Mouse (Mus musculus): Measurements from ENCODE around the gene Dhx30. TPM values are rescaled to one million over a fixed set of nuclear protein-coding genes. Genes with fewer than 3 reads are reported as not detected.
A peak's percentile ranks its signal among the peaks of the same experiment; 100 is the strongest.

The Dhx30 gene
- total RNA-seq, 2 experiments from 2014 or later: 71.1 to 137 TPM

DNA sequence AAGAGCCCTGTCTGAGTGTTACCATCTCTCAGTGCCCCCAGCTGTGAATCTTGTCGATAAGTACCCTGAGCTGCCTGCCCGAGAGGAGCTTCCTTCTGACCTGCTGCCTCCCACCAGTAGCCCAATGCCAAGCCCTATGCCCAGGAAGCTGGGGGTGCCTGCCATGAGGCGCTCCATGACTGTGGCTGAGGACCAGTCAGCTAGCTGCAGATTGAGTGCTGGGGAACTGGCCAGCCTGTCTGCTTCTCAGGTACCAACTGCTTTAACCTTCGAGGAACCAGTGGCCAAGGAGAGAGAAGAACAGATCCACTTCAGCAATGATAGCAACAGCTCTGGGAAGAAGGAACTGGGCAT lies 64.7 kb downstream of the Dhx30 start:
- no peak for ATAC-seq (replicated peaks; ENCODE audit: low FRiP score, low TSS enrichment, poor library complexity, severe bottlenecking)

- no peak for ATAC-seq (replicated peaks; ENCODE audit: low FRiP score, low TSS enrichment, poor library complexity, severe bottlenecking)
These were observed 65.6 kb downstream of the Dhx30 start for GRCm38 (mm10) chr9:110051869-110052661.

- no peak for ATAC-seq (replicated peaks; ENCODE audit: low FRiP score, low TSS enrichment, poor library complexity, severe bottlenecking)
These were observed 66.4 kb downstream of the Dhx30 start for GRCm38 (mm10) chr9:110051184-110051583.

- ATAC-seq (replicated peaks; ENCODE audit: low FRiP score, low TSS enrichment, poor library complexity, severe bottlenecking): no peak
These were observed 69.8 kb downstream of the Dhx30 start for GRCm38 (mm10) chr9:110047857-110048256.

- no peak for ATAC-seq (replicated peaks; ENCODE audit: low FRiP score, low TSS enrichment, poor library complexity, severe bottlenecking)
These were observed 70.4 kb downstream of the Dhx30 start for GRCm38 (mm10) chr9:110047260-110047659.

GRCm38 (mm10) chr9:110045763-110046377 lies 71.8 kb downstream of the Dhx30 start:
- no peak for ATAC-seq (replicated peaks; ENCODE audit: low FRiP score, low TSS enrichment, poor library complexity, severe bottlenecking)

DNA sequence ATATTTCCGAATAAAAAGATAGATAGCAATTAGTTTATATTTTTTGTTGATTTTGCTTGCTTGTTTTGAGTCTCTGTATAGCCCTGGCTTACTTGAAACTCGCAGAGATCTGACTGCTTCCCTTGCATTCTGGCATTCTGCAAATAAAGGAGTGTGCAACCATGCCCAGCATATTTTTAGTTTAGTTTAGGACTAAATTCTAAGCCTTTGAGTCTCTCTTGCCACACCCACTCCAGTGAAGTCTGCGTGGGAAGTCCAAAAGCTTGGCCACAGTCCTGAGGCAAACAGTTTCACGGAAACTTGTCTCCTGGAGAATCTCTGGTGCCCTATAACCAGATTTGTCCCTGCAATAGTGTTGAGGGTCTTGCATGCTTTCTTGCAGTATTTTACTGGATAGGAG lies 73.3 kb downstream of the Dhx30 start:
- no peak for ATAC-seq (replicated peaks; ENCODE audit: low FRiP score, low TSS enrichment, poor library complexity, severe bottlenecking)

- ATAC-seq (replicated peaks; ENCODE audit: low FRiP score, low TSS enrichment, poor library complexity, severe bottlenecking): no peak
These were observed 79.1 kb downstream of the Dhx30 start for GRCm38 (mm10) chr9:110038485-110038884.

GRCm38 (mm10) chr9:110037895-110038294 lies 79.7 kb downstream of the Dhx30 start:
- peak; percentile 50; the same call in 1 of the 2 replicates for ATAC-seq (replicated peaks; ENCODE audit: low FRiP score, low TSS enrichment, poor library complexity, severe bottlenecking)

- ATAC-seq (replicated peaks; ENCODE audit: low FRiP score, low TSS enrichment, poor library complexity, severe bottlenecking): no peak
These were observed 82.5 kb downstream of the Dhx30 start for GRCm38 (mm10) chr9:110035091-110035490.

Other genes starting within 250 kb of the Dhx30 start
- gene Cdc25a, start 242.3 kb downstream of the Dhx30 start, total RNA-seq (2014; fragmentation: Nextera tagmentation): 58.2 and 61.3 TPM in 2 replicates
- gene Cdc25a, start 242.3 kb downstream of the Dhx30 start, total RNA-seq (2017): 46.7 and 58.8 TPM in 2 replicates
- gene Map4, start 186.4 kb downstream of the Dhx30 start, total RNA-seq (2014; fragmentation: Nextera tagmentation): 12.9 and 14.3 TPM in 2 replicates
- 7.8 and 12.8 TPM in 2 replicates for gene Map4, start 186.4 kb downstream of the Dhx30 start, total RNA-seq (2017)
- 120 and 133 TPM in 2 replicates for gene Smarcc1, start 122 bp downstream of the Dhx30 start, total RNA-seq (2014; fragmentation: Nextera tagmentation)
- 80.3 and 89.5 TPM in 2 replicates for gene Smarcc1, start 122 bp downstream of the Dhx30 start, total RNA-seq (2017)
- 0.42 and 1.7 TPM in 2 replicates for gene Cspg5, start 126.0 kb upstream of the Dhx30 start, total RNA-seq (2014; fragmentation: Nextera tagmentation)
- 0.27 and 0.33 TPM in 2 replicates for gene Cspg5, start 126.0 kb upstream of the Dhx30 start, total RNA-seq (2017)
- 4.1 and 10.1 TPM in 2 replicates for gene Elp6, start 187.3 kb upstream of the Dhx30 start, total RNA-seq (2014; fragmentation: Nextera tagmentation)
- 6.3 and 10.2 TPM in 2 replicates for gene Elp6, start 187.3 kb upstream of the Dhx30 start, total RNA-seq (2017)
- gene Scap, start 215.5 kb upstream of the Dhx30 start, total RNA-seq (2014; fragmentation: Nextera tagmentation): 35.0 and 48.5 TPM in 2 replicates
- gene Scap, start 215.5 kb upstream of the Dhx30 start, total RNA-seq (2017): 20.3 and 60.7 TPM in 2 replicates